Mouse (Mus musculus): Measurements from ENCODE around the gene Alkbh3.

Alkbh3 gene

DNA sequence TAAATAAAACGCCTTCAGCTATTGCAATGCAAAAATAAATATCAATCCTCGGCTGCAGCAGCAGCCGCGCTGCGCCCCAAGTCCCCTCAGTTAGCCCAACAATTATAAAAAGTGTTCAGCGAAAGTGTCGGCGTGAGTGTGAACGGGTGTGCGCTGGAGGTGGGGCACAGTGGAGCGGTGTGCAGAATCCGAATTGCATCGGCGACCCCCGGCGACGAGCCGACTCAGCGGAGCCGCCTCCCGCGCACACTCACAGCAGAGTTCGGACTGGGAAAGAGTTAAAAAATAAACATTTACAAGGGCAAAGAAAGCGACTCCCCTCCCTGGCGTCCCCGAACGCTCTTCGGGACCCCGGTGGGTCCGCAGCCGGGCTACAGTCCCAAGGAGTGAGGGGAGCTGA, 54.7 kb downstream of the Alkbh3 start:
- DNase-seq (ENCODE audit: low read depth, low spot score) = peak; percentile 17

DNA sequence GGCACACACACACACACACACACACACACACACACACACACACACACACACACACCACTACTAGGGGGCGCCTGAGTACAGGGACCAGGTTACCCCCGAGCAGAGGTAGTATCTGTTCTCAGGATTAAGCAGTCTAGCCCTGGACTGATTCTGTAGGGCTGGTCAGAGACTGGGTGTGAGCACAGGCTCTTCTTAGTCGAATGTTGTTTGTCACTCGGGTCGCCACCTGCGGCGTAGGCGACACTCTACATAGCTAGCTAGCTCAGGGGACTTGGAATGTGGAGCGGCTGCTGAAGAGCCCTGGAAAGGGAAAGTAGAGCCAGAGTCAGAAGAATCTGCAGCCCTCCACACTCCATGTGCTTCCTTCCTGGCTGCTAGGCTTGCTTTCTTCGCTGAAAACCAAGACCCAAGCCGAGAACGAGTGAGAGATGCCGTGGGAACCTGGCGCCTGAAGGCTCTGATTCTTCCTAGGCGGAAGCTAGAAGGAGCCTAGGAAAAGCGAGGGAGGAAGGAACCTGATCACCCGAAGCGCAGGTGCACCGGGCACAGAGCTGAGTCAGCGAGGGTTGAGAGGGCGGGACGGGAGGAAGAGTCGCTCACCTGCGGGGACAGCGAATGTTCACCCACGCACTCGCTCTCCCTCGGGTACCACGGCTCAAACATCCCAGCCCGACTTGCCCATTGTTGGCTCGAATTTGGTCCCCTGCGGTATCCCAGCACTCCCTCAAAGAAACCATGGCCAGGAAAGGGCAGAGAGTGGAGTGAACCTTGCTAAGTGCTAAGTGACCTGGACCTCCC, 55.6 kb downstream of the Alkbh3 start:
- DNase-seq (ENCODE audit: low read depth, low spot score) = peak; percentile 80

DNA sequence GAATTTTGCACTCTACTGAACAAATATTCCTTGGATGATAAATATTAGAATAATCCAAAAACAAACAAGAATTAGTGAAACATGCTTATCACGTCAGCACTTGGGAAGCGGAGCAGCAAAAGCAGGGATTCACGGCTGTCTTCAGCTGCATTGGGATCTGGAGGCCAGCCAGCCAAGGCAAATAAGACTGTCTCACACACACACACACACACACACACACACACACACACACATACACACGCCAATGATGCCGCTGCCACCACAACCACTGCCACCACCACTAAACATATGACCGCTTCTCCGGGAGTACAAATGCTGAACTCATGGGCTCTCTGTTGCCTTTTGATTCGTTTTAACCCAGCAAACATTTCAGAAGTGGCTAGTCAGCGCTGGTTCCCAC, 56.9 kb downstream of the Alkbh3 start:
- DNase-seq (ENCODE audit: low read depth, low spot score) = no peak

DNA sequence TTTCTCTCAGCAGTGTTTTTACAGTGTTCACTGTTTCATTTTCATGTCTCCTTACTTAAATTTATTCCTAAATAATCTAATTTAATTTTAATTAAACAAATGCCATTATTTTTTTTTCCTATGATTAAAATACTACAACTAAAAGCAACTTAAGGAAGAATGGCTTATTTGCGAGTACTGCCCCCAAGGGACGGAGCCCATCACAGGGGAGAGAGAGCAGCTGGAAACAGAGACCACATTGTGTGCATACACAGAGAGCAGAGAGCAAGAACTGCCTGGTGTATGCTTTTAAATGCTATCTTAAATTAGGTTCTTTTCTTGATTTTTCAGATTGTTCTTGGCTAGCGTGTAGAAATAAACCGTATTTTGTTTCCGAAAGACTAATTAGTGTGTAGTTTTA, 63.6 kb downstream of the Alkbh3 start:
- DNase-seq (ENCODE audit: low read depth, low spot score) = no peak

DNA sequence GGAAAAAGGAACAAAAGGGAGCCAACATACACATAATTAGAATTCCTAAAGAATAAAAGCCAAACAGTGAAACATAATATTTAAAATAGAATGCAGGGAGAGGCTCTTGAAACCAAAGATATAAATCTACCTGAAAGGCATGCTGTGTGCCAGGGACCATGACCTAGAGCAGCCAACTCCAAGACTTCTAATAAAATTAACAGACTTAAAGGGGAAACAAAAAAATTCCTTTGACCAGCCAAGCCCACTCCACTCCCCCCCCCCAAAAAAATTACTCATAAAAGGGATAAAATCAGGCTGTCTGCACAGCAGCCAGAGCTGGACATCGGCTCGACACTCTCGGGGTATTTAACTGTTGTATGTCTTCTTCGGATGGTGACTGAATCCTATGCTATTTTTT, 65.8 kb downstream of the Alkbh3 start:
- DNase-seq (ENCODE audit: low read depth, low spot score) = no peak

DNA sequence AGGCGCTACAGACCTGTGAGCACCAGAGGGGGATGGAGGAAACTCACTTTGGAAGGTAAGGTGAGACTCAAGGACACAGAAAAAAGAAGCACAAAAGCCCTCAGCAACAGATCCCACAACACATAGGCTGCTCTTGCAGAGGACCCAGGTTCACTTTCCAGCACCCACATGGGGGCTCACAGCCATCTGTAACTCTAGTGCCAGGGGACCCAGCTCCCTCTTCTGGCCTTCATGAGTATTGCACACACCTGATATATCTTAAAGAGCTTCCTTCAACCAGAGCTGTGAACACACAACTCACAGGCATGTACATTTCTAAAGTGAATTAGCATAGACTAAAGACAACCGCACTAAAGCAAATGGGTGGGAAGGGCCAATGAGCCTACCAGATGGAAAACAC, 66.5 kb downstream of the Alkbh3 start:
- DNase-seq (ENCODE audit: low read depth, low spot score) = no peak

DNA sequence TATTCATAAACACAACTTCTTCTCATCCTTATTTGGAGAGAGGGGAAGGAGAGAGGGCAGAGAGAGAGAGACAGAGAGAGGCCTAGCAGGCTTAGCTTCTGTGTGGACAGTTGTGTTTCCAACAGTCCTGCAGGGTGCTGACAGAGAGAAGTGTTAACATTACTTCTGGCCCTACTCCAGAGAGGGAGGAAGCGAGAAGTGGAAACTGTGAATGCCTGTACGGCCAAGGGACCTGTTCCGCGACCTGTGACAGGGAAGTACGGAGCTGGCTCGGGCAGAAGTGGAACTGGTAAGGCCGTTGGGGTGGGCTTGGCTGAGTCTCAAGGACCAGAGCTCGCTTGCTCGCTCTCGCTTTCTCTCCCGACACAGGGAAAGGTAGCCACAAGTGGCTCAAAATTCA, 68.9 kb downstream of the Alkbh3 start:
- peak; percentile 57 for DNase-seq (ENCODE audit: low read depth, low spot score)

DNA sequence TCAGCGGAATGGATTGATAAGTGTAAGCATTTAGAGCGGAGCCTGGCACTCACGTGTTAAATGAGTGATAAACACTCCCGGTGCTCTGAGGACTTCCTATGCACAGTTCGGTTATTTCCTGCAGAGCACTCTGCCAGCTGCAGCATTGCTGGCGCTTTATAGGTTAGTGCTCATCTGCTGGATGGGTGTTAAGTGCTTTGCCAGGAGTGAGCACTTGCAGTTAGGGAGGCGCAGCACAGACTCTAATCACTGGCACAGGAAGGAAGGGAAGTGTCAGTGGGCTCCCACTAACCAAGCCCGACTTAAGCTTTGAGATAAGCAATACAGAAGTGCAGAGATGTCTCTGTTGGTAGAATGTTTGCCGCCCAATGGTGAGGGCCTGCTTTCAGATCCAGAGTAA, 72.1 kb downstream of the Alkbh3 start:
- peak; percentile 52 for DNase-seq (ENCODE audit: low read depth, low spot score)
